Mouse (Mus musculus) ovary, postnatal 14 days (tissue): ENCODE measurements around the gene Nfu1.
"Not testable (repeated sequence)": the region's sequence is repeated elsewhere in the genome, so short reads cannot be mapped to it uniquely, and the experiment has no call there.

Source experiments
- DNase-seq: peaks from one replicate; pipeline ENCODE4 v3.0.0; 2022; ENCODE audit warnings: low spot score

Nfu1 gene

GRCm38 (mm10) chr6:87021791-87022190 is 12.8 kb downstream of the Nfu1 start:
- DNase-seq: no peak

DNA sequence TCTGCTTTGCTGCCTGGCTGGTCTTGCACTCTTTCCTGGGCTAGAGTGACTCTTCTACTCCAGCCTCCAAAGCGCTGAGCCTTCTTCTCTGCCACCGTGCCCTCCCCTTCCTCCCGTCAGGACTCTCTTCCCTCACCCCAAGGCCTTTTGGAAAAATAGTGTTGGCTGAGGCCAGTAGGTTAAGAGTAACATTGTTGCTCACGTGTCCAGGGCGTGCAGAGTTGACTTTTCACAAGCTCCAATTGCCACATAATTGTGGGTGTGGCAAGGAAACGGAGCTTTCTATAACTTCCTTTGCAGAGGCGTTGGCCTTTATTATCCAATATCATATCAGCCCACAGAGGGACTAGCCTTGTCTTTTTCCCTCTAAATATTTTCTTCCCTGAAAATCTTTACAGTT is 17.9 kb downstream of the Nfu1 start:
- no peak for DNase-seq

- no peak for DNase-seq
Observed at GRCm38 (mm10) chr6:87028881-87029280, 19.8 kb downstream of the Nfu1 start.

DNA sequence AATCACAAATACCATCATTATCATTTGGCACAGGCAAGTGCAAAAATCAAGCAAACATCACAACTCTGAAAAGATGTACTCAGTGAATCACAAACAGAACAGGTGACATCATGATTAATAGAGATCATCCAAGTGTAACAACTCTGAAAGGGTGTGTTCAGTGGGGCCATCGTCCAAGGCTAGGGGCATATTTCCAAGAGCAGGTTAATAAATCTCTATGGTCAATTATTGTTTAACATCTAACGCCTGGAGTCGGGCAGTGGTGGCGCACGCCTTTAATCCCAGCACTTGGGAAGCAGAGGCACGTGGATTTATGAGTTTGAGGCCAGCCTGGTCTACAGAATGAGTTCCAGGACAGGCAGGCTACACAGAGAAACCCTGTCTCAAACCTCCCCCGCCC is 22.3 kb downstream of the Nfu1 start:
- not testable (repeated sequence) for DNase-seq

- DNase-seq: no peak
Observed at GRCm38 (mm10) chr6:87032401-87032800, 23.4 kb downstream of the Nfu1 start.

- no peak for DNase-seq
Observed at GRCm38 (mm10) chr6:87034395-87034794, 25.4 kb downstream of the Nfu1 start.

DNA sequence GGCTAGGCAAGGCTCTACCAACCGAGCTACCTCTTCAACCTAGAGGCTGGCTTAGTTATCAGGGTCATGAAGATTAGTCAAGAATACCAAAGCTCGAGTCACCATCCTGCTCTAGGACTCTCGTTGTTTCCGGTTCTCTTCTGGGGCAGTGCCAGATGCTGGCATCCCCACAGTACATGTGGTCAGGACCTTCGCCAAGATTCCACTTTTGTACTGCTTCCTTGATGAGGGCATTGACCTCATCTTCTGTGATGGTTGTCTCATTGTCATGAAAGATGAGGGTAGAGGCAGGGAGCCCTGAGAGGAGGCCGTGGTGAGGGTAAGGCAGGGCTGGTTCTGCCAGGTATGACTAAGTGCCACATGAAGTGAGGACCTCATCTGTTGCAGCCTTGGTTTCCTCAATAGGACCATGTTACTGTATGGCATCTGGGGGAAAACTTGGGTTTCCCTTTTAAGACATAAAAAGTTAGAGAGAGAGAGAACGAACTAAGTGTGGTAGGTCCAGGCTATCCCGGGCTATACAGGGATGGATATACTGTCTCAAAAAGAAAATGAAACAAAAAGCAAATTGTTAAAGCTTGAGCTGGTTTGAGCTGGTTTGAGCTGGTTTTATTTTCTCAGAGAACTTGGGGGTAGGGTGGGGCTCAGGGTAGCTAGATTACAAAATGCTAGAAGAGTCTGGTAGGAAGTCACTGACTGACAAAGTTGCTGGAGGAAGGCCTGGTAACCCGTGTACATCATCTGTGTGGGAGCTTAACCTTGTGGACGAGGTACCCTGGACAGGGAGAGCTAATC is 29.0 kb downstream of the Nfu1 start:
- DNase-seq: no peak

GRCm38 (mm10) chr6:87039161-87039560 is 30.1 kb downstream of the Nfu1 start:
- no peak for DNase-seq

GRCm38 (mm10) chr6:87040971-87041370 is 31.9 kb downstream of the Nfu1 start:
- no peak for DNase-seq

DNA sequence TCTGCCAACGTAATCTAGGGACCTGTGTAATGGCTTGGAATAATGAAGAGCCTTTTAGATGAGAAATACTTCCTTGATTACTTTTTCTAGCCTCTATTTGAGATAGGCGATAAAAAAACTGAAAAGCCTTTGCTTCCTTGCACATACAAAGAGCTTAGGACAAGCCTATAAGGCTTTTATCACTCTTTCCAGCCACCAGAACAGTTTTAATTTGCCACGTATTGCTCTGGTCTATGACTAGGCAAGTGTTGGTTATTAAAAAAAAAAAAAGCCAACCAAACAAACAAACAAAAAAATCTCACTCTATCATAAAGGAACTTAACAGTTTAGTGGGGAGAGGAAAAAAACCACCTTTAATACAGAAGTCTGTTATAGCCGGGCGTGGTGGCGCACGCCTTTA is 32.4 kb downstream of the Nfu1 start:
- no peak for DNase-seq

GRCm38 (mm10) chr6:87042004-87042336 is 32.9 kb downstream of the Nfu1 start:
- no peak for DNase-seq

DNA sequence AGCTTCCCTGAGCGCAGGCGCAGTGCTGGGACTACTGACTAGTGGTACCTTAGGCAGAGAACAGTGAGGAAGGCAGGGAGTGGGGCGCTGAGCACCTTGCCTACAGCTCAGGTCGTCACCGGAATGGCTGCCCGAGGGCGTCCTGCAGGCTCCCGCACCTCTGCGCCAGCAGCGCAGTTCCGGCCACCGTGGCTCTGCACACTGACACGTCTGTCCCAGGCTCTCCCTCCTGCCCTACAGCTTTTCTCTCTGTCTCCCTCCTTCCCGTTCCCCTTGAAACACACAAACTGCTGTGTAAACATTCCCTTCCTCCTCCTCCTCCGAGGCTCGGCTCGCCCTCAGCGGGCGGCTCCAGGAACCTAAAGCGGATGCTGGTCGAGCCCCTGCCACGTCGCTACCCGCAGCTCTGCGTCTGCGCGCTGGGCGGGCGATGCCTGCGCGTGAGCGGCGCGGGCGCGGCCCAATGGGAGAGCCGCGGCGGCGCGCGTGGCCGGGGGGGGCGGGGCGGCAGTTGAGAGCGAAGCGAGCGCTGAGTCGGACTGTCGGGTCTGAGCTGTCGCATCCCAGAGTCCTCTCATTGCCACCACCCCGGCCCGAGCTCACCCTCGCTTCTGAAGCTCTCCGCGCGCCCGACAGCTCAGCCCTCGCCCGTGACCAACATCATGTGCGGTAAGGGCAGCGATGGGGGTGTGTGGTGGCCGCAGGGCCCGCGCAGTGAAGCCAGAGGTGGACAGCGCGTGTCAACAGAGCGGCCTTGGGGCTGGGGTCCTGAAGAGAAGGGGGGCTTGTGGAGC is 33.5 kb downstream of the Nfu1 start, which contains the start of gene Gfpt1:
TSS of gene Gfpt1 (plus strand) at position 510 of the 794 bp plus-strand sequence.
- peak; percentile 93 for DNase-seq

DNA sequence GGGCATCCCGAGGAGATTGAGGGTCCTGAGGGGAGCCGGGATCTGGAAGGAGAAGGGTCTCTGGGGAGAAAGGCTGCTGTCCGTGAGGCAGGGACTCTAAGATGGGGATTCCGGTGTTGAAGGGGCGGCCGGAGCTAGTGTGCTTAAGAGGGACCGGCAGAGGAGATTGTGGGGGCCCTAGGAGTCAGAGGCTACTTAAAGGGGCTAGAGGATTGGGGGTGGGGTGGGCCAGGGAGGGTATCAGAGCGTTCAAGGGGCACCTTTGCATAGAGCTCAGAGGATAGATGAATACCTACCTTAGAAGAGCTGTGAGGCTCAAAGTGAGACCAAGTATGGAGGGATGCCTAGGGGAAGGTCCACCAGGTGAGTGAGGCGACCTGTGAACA is 34.1 kb downstream of the Nfu1 start:
- no peak for DNase-seq

DNA sequence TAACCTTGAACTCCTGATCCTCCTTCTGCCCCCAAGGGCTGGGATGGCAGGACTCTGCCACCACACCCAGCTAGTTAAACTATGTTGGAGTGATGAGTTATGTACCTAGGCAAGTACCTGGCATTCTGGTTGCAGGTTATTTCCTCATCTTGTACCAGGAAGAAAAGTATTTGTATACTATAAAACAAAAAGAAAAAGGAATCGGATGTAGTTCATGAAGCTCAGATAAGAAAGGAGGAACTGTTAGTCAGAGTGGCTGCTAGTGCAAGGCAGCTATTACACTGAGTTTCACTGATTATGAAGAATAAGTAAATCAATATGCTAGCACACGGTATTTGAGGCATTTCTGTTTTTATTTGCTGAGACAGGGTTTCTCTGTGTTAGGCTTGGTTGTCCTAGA is 35.9 kb downstream of the Nfu1 start:
- DNase-seq: no peak

DNA sequence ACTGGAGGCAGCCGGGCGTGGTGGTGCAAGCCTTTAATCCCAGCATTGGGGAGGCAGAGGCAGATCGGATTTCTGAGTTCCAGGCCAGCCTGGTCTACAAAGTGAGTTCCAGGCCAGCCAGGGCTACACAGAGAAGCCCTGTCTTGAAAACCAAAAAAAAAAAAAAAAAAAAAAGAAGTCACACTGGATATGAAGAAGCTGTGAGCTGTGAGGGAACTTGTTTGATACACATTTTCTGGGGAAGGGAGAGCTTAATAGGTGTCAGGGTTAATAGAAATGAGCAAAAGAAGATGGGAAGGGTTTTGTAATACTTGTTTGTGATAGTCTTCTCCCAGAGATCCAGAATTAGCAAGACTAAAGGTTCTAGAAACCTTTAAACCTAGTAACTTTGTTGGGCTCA is 36.5 kb downstream of the Nfu1 start:
- no peak for DNase-seq

GRCm38 (mm10) chr6:87048712-87049111 is 39.7 kb downstream of the Nfu1 start:
- not testable (repeated sequence) for DNase-seq

DNA sequence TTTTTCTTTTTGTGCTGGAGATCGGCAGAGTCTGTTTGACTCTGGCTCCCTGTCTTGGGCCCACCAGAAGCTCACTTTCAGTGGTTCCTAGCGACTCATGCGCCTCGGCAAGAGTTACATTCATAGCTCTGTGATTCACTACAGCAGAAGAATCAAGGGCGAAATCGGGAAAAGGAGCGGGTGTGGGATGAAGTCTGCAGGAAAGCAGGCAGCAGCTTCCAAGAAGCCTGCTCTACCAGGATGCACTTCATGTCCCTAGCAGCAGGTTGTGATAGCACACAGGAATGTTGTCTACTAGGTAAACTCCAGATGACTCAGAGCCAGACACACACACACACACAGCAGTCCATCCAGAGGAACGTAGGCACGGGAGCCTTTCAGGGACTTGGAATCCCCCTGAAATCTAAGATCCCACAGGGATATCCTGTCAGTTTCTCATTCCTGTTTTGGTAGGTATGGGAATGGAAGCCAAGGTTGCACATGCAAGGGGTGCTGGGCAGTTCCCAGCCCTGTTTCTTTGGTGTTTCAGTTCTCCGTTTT is 42.9 kb downstream of the Nfu1 start:
- no peak for DNase-seq

- no peak for DNase-seq
Observed at GRCm38 (mm10) chr6:87054193-87054592, 45.2 kb downstream of the Nfu1 start.

GRCm38 (mm10) chr6:87059754-87060153 is 50.7 kb downstream of the Nfu1 start:
- DNase-seq: no peak

DNA sequence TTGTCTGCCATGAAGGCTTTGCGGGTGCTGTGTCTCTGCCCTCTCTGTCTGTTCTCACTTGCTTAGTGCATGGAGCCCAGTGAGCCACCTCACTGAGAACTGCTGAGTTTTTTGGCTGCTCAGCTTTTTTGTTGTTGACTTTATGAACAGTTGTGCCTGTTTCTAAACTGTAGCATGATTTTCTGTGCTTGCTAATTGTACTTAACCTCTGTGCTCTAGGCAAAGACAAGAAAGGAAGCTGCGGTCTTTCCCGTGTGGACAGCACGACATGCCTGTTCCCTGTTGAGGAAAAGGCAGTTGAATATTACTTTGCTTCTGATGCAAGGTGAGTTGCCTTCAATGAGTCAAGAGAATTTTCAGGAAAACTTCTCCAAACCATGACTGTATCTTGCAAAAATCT is 54.5 kb downstream of the Nfu1 start:
- DNase-seq: no peak

DNA sequence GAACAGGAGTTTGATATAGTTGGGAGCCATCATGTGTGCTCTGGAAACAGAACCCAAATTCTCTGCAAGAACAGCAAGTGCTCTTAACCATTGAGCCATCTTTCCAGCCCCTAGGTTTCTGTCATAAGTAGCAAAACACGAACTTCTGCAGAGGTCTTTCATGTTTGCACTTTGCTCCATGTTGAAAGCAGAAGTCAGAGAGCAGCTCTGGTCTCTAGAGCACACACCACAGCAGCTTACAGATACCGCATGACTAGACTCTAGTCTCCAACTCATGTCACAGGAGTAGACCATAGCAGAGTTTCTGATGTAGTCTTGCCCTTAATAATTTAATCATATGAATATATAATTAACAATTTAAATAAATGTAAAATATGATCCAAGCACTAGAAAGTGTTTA is 59.2 kb downstream of the Nfu1 start:
- no peak for DNase-seq

- no peak for DNase-seq
Observed at GRCm38 (mm10) chr6:87069195-87069900, 60.3 kb downstream of the Nfu1 start.

DNA sequence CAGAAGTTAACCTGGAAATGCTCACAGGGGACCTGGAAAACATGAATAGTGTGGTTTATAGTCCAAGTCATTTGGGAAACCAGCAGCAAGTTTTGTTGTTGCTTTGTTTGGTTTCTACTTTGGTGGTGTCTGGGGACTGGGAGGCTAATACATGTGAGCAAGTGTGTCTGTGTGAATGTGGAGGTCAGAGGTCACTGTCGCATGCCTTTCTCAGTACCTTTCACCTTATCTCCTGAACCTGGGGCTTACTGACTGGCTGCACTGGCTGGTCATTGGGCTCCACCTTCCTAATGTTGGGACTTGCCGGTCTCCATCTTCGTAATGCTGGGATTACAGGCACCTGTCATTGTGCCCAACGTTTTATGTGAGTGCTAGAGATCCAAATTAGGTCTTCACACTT is 61.6 kb downstream of the Nfu1 start:
- DNase-seq: no peak
